Mouse (Mus musculus): ENCODE data around the gene Gm20388.

DNA sequence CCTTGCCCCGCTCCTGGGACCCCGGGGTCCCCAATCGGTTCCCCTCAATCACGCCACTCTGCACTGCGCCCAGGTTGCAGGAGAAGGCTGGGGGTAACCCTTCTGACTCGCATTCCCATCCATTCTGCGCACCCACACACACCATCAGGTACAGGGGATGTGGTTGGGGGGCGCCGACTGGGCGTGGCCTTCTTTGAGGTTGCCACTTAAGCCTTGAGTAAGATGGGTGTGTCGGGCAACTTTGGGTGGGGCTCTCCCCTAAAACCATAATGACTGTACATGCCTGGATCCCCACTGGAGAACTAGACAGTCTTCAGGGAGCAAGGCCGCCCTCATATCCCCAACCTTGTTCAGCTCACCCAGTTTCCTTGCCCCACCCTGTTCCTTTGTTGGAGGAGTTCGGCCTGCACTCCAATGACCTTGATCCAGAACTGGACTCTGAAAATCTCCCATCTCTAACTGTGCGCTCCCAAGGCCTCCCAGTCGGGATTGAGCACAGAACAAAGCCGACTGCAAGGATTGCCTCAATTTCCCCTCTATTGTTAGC, 3501.2 kb downstream of the Gm20388 start:
- TF ChIP-seq CTCF (IDR thresholded peaks at IDR 0.05; ENCODE audit: low read depth, low read length): no peak
- TF ChIP-seq GATA1 (IDR thresholded peaks at IDR 0.05; ENCODE audit: borderline replicate concordance, low read length): no peak

Measured in G1E (cell line).